Mouse (Mus musculus): Measurements from ENCODE around the gene Gm45062.

DNA sequence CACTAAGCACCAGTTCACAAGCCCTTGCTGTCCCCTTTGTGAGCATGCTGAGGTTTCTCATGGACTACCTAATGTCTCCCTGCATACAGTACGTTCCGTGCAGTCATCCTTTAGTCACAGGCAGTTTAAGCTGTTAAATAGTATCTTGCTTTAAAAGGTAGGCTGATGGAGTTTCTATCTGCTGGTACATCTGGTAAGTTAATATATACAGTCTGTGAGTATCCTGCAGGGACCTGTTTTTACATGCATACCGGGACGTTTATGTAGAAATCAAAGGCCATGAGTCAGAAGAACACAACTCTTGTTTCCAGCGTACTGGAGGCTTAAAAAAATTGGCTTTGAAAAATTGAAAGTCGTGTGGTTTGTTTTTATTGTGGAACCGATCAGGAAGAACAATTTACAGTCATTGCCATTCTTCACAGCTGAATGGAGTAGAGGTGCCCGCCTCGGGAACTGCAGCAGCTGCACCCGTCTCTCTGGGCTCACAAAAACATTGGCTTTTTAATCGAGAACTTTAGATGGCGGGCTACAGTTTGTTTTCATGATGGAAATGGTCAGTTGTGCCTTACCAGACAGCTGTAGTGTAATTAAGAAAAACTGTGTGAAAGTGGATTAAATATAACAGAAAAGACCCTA, 93.4 kb downstream of the Gm45062 start:
- TF ChIP-seq GATA1 (IDR thresholded peaks at IDR 0.05; ENCODE audit: borderline replicate concordance, low read length) (no peak), FLI1 (IDR thresholded peaks at IDR 0.05; ENCODE audit: low read length) (no peak)

All from megakaryocyte, embryonic 14.5 days (primary cell).